Mouse (Mus musculus) embryonic fibroblast, embryonic 13.5 days (primary cell): ENCODE results near the gene Rad51d.

ENCODE experiments used
- CTCF ChIP-seq: IDR thresholded peaks from 2 replicates; pipeline ENCODE4 v1.5.1; 2011; ENCODE audit warnings: mild to moderate bottlenecking, control low read depth, low read length, moderate library complexity, borderline replicate concordance; ENCODE audit not compliant: insufficient read depth
- POLR2A ChIP-seq: IDR thresholded peaks from 2 replicates; pipeline ENCODE4 v1.6.1; 2011; ENCODE audit warnings: low read depth, mild to moderate bottlenecking, control low read depth, low read length, moderate library complexity

- TF ChIP-seq CTCF: no peak
- no peak for TF ChIP-seq POLR2A
Measured at GRCm38 (mm10) chr11:82891936-82892335, 1.5 kb upstream of the Rad51d start, which contains the start of gene Fndc8.
